Mouse (Mus musculus) olfactory bulb, adult 2 months (tissue): Measurements from ENCODE around the gene Slc25a38.

ENCODE experiments used
- CTCF ChIP-seq: fragments of 200-500 bp; IDR thresholded peaks from 2 replicates; pipeline ENCODE4 v1.5.1; 2012; ENCODE audit warnings: low read depth, mild to moderate bottlenecking, low read length, moderate library complexity; ENCODE audit not compliant: insufficient read depth
- POLR2A ChIP-seq: fragments of 200-500 bp; IDR thresholded peaks from 2 replicates; pipeline ENCODE4 v1.6.1; 2012; ENCODE audit warnings: mild to moderate bottlenecking, low read depth, low read length, moderate library complexity; ENCODE audit not compliant: insufficient read depth

DNA sequence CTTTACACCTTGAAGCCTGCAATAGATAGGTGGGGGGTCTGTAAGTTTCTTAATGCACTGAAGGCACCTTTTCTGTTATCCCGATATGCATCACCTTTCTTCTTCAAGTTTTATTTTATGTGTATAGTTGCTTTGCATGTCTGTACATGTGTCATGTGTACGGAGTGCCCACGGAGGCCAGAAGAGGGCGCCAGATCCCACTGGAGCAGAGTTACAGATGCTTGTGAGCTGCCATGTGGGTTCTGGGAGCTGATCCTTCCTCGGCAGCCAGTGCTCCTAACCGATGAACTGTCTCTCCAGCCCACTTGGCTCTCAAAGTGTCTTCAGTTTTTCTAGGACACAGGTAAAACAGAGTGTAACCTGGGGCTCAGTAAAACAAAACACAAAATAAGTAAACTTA, 28.9 kb upstream of the Slc25a38 start:
- TF ChIP-seq POLR2A (no peak), CTCF (no peak)
